Mouse (Mus musculus) cerebellum, adult 8-10 months (tissue): ENCODE data around the gene Olfr71.

Source experiments
- DNase-seq: peaks from one replicate; pipeline ENCODE4 v3.0.0; 2022

The Olfr71 gene

DNA sequence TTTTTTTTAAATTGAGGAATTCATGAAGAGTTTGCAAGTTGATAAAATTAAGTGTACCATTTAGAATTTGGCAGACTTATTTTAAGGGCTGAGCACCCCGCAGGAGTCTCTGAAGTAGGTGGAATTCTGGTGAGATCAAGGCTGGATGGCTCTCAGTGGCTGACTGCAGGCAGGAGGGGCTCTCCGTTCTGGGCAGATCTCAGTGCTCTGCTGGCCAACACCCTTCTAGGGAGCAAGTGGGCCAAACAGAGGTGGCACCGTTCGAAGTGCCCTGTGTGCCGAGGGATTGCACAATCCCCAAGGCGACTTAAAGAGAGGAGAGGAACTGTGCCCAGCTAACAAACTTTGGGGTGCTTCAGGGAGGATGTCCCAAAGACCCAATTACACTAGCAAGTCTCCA, at the start of gene Olfr71:
Olfr71 (minus strand) TSS at position 387 of the 400 bp plus-strand sequence.
- DNase-seq = no peak

DNA sequence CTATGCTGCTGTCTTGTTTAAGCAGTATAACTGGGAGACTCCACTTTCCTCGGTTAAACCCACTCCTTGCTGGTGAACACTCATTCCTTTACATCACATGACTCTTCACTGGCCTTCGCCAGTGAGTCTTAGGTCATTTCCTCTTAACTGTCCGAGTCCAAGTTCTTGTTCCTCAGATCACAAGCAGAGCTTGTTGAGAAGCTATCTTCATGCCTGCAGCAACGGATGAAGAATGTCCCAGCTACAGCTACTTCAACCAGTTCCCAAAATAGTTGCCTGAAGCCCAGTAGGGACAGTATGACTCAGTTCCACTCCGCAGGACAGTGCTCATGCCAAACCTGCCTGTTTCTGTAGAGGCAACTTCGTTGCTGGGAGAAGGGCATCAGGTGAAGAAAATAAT, 47.2 kb upstream of the Olfr71 start:
- no peak for DNase-seq

DNA sequence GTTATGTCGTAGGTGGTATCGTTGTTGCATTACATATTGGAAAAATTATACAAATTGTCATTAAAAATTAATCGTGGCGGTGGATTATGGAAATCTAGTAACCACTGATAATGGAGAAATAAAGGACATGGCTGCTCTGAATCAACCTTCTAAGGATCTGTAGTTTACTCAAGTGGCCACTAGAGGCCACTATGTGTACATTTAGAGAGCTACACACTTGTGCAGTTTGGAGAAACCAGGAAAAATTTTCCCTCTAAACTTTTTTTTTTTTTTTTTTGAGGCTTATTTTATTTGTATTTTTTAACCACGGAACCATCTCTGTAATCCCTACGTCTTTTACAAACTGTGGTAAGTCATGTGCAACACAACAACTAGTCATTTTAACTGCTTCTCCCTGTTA, 35.1 kb upstream of the Olfr71 start:
- DNase-seq = no peak

DNA sequence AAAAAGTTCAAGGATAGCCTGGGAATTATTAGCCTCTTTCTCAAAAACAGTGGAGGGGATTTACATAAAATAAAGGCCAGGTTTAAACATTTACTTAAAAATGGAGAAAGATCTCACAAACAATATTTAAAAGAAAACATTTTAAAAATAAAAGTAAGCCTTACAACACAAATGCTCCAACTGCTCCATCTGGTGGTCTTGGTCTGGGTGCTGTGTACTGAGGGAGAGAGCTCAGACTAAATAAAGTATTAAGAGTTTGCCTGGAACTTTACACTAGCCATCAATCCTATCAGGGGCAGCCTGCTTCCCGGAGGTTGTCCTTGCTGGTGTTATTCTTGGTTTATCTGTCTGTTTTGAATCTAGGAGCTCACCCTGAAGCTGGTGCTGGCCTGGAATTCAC, 33.0 kb upstream of the Olfr71 start:
- DNase-seq = no peak

DNA sequence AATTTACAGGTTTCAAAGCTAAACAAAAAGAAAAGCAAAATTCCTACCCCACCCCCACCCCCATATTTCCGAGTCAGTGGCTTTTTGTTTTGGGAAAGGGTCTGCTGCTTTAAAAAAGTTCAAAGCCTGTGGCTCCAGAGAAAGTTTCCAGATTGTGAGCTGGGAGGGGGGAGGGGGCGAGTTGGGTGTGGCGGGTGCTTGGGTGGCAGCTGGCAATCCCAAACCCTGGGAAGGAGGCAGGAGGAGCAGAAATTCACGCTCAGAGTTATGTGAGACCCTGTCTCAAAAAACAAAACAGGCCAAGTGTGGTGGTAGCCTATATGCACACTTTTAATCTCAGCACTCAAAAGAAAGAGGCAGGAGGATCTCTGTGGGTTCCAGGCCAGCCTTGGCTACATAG, 32.6 kb upstream of the Olfr71 start:
- DNase-seq = no peak

DNA sequence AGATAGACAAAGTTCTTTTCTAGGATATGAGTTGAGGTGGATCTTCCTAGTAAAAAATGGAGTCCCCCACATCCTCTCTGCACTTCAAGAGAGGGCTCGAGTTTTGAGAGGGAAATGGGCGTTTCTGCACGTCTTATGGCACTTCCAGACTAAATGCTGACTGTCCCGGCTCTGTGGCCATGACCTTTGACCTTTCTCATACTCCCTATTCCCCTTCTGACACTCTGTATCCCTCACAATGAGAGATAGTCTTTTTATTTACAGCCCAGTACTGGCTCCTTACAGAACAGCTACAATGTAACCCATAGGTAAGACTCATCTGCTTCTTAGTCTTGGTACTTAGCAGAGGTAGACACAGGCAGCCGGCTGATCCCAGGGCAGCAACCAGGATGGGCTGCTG, 31.5 kb upstream of the Olfr71 start:
- no peak for DNase-seq

DNA sequence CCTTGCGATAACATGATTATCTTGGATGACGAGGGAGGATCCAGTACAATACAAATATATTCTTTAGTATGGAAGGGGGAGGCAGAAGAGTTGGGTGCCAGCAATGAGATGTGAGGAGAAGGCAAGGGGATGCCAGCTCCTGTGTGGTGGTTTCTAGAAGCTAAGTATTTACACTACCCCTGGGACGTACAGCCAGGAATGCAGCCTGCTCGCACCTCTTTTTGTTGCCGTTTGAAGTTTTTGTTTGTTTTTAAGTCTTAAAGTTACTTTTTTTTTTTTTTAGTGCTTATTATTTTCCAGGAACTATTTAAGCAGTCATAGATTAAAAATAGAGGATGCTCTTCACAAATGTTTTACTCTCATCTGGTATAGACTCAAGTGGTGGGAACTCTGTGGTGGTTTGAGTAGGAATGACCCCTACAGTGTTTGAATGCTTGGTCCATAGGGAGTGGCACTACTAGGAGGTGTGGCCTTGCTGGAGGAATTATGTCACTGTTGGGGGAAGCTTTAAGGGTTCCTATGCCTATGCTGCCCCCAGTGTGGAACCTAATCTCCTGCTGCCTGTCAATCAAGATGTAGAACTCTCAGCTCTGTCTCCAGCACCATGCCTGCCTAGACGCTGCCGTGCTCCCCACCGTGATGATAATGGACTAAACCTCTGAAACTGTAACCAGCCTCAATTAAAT, 29.1 kb upstream of the Olfr71 start:
- no peak for DNase-seq

DNA sequence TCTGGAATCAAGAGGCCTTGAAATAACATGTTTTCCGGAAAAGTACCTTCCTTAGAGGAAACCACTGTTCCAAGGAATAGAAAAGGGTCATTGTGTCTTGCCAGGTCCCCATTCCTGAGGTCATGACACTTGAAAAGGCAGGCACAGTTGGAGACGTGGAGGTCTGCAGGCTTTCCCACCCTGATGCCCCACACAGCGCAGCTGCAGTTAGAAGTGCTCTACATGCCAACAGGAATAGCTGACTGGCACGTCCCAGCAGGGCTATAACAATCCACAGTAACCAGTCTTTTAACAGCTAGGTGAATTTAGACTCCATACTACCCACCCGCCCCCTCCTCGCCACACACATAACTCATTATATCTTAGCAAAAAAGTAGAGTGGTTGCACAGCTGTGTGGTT, 27.1 kb upstream of the Olfr71 start:
- DNase-seq = no peak

DNA sequence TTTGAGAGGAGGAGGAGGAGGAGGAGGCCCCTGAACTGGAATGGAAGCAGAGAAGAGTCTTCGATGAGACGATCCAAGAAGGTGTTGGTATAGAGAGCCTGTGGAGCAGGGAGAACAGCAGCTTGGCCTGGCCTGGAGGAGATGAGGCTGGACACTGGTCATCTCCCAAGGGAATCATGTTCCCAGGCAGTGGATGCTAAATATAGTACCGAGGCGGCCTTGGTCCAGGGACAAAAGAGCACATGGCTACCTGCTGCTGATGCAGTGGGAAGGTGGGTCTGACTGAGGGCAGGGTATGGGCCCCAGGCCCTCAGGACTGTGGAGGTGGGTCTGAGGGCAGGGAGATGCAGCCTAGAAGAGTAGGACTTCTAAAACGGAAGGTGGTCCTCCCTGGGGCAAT, 23.1 kb upstream of the Olfr71 start:
- DNase-seq = no peak

DNA sequence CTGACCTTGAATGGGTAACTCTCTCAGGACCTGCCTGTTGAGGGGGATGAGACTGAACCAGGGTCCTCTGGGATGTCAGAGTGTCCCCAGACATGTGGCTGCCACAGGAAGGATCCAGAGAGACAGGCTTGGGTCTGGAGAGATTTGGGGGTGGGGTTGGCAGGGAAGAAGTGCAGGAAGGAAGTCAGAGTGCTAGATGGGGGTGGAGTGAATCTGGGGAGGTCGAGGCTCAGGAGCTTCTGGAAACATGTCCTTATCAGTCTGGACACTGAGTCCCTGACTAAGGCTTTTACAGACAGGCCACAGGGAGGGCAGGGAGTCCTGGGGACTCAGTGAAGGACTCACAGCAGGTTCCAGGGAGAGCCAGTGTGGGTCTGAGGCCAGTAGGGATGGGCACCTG, 22.1 kb upstream of the Olfr71 start:
- DNase-seq = no peak

DNA sequence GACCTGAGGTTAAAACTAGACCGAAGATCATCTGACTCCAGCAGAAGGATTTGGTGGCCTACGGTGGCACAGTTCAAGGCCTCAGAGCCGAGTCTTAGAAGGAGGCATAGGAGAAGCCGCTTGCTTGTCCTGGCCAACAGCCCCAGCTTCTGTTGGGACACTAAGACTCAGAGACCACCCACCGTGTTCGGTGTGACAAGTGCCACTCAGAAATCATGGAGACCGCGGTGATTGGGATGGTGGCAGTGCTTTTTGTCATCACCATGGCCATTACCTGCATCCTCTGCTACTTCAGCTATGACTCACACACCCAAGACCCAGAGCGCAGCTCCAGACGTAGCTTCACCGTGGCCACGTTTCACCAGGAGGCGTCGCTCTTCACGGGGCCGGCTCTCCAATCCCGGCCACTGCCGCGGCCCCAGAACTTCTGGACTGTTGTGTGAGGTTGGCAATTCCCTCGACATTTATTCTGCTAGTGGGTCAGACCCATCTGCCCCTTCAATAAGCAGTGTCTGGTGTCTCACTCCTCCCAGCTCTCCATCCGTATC, 20.8 kb upstream of the Olfr71 start:
- DNase-seq = no peak

DNA sequence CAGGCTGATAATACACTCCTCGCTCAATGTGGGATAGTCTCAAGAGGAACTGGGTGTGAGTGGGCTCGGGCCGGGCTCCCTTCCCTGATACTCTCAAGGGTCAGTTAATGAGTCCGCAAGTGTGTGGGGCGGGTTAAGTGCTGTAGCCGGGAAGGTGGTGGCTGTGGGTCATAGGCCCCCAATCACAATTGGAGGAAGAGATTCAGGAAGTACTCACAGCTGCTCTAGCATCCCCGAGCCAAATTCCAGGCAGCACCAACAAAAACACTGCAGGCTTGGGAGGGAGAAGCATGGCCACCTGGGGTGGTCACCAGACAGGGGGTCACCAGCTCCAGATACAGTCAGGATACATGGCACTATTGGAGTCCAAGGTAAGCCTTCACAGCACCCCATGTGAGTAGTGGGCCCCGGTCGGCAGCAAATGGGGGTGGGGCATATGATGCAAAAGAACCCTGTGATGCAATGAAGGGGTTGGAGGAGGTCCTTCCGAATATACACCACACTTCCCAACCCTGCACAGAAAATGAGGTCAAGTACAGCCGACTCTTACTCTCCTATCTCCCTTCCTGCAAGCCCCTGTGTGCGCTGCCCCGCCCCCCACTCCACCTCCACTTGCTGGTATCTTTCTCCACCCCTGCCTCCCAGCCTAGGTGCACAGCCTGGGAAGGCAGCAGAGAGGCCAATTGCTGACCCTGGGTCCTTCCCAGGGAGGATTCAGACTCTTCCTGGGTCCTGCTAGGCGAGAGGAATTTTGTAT, 19.9 kb upstream of the Olfr71 start, which contains the start of gene Spaar:
Spaar (plus strand) TSS at position 241 of the 757 bp plus-strand sequence.
- DNase-seq = no peak

DNA sequence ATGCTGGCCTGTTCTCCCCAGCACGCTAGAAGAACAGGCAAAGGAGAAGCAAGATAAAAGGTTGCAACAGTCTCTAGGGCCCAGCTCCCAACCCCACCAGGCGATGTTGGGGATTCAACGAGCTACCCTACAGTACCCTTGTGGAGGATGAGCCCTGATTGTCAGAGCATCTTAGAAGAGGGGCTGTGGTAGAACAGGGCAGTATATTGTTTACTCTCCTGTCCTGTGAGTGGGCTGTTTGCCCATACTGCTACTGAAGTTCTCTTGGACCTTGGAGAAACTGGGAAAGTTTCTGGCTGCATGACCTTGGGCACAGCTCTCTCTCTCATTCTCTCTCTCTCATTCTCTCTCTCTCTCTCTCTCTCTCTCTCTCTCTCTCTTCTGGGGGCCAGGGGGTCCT, 19.1 kb upstream of the Olfr71 start:
- DNase-seq = no peak

DNA sequence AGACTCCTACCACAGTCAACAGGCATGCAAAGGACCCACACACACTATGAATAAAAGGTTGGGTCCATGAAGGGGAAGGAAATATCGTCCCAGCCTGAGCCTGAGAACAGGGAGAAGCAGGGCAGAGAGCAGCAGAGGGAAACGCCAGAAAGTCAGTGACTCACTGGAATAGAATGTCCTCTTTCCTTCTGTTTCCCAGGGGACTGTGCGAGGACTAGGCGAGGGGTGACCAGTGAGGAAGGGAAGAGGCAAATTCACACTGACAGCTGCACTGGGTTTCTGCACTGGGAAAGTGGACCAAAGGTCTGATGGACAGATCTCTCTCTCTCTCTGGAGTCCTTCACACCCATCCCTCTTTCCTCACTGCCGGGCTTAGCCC, 18.5 kb upstream of the Olfr71 start:
- DNase-seq = no peak

DNA sequence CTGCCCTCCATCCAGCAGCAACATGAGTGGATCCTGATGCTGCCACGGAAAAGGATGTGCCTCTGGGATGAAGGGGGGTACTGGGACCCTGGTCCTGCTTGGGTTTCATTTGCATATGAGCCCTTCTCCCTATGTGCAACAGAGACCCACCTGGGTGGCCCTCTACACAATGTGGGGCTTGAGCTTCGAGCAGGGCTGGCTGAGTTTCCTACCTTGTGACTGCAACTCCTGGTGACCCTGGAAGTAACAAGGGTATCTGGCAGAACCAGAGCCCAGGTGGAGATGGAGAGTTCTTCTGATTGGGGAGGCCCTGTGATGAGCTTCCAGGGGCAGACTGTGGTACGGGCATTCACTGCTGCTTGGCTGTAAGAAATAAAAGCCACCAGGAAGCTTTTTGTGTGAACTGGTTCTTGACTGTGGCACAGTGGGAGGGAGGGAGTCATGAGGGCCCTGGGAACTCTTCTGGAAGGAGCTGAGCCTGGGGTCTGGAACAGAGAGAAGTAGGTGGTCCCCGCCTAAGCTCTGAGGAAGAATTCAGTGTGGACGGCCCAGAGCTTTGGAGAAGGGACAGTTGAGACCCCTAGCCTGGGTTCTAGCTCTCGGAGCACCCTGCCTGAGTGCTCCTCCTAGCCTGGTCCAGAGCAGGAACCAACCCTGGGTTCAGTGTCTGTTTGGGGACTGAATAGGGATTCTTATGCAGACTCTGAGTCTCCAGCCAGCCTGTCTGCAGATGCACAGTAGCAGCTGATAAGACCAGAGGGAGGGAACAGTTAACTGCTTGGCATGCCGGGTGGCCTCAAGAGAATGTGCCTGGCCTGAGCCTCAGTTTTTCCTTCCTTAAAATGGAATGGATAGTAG, 17.9 kb upstream of the Olfr71 start:
- no peak for DNase-seq

DNA sequence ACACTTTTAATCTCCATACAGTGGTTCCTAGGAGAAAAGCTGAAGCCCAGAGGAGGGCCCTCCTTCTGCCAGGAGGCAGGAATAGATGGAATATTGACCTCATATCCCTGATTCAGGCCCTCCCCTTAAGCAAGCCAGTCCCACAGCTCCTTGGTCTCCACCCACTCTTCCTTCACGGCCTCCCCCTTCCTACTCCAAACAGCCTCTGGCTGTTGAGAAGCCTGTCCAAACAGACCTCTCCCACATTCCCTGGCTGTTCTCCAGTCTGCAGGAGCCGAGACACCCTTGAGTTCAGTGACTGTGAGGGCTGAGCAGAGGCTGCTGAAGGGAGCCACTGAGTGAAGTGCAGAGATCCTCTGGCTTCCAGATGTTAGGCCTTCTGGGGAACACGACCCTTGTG, 16.9 kb upstream of the Olfr71 start, which contains the start of gene Hrct1:
Hrct1 (plus strand) TSS at position 194 of the 400 bp plus-strand sequence.
- DNase-seq = no peak

DNA sequence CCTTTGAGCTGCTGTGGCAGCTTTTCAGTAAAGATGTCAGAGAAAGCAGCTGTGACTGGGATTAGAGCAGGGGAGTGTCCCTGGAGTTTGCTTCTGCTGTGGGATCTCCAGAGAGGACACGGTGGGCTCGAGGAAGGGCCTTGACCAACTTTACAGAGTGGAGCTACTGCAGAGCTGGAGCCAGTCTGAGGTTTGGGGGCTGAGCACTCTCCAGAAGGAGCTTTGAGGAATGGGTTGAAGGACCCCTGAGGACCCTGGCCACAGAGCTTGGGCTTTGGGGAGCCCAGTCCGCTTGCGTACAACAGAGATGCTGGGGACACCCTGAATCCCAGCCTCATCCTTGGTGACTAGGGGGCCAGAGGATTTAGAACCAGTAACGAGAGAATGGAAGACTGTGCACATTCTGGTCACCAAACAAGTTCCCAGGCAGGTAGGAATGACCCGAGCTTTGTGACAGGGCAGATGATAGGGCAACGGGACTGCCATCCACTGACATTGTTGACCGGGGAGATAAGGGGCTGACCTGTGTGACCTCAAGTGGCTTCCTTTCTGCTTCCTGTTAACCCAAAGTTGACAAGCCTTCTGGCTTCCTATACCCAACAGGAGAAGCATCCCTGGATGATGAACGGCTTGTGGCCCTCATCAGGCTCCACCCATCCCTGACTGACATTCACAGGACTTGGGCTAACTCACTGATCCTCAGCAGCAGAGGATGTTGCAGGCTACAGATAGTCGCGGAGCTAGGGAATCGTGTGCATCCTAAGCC, 16.4 kb upstream of the Olfr71 start:
- DNase-seq = no peak

DNA sequence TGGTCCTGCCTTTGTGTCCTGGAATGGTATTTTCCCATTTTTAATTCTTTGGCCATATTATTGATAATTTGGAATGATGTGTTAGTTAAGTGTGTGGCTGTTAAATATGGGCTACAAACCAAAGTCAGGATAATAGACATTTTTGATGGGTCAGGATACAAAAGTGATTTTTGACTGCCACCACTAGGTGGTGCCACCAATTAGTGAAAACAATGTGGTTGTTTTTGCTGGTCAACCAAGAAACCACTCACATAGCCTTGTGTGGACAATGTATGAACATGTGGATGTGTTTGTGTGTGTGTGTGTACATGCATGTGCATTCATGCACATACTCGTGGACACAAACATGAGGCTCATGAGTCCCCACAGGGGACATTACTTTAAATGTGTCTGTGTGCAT, 14.7 kb upstream of the Olfr71 start:
- DNase-seq = peak; percentile 20

DNA sequence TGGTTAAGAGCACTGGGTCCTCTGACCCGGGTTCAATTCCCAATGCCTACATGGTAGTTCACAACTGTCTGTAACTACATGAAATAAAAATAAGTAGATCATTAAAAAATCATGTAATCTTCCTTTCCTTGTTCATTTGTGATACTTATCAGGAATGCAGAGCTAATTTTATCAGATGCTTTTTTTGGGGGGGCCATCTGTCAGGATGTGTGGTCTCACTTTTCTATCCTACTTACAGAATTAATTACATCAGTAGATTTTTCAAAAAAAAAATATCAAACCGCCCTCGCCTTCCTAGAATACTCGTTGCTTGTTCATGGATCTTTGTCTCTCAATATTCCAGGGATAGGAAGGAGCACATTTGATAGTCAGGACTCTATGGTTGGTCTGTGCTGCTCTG, 12.1 kb upstream of the Olfr71 start:
- DNase-seq = no peak

DNA sequence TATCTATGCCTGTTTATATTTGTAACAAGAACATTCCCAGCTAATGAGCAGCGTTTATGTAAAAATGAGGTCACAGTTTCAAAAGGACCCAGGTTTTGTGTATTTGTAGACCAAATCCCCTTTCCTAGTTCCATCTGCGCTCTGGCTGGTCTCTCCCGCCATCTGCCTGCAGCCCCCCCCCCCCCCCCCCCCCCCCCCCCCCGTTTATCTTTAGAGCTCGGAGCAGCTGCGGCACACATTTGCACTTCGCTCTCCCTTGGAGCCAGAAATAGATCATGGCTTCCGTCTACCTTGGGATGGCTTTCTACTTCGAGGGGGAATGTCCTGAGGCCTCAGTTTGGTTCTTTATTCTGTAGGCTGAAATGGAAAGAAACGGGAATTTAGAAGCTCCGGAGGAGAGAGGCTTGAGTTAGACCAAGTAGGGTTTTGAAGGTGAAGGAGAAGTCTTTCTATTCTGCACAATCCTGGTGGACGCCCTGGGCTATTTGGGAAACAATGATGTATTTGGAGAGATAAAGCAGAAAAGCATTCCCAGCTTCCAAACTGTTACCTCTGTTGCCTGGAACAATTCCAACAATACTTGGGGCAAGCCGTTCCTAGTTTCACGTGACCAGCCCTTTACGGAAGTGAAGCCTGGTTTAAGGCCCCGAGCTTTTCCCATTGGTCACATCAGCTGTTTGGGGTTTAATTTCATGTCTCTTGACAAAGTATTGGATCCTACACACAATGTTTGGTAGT, 10.6 kb upstream of the Olfr71 start:
- DNase-seq = no peak

DNA sequence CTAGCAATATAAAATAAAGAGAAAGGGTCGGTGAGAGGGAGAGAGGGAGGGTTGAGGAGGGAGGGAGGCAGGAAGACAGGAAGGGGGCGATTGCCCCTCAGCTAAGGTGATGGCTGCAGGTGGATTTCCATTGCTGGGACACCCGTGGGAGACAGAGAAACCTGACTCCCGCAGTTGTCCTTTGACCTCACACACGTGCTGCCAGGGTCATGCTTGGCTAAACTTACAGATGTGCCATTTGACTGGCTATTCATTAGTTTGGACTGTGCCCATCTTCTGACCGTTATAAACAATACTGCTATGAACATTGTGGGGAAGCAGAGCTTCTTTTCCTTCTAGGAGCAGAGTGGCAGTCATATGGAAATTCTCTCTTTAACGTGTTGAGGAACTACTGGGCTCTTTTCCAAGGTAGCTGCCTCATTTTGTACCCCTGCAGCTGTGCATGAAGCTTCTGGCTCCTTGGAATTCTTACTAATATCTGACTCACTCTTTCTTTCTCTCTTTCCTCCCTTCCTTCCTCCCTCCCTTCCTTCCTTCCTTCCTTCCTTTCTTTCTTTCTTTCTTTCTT, 3.7 kb upstream of the Olfr71 start:
- no peak for DNase-seq
